Mouse (Mus musculus) lung, postnatal 0 days (tissue): ENCODE results near the gene Add2. TPM values are rescaled to one million over a fixed set of nuclear protein-coding genes. Genes with fewer than 3 reads are reported as not detected.

ENCODE experiments used
- ATAC-seq: fragments of 200-750 bp; cut with Nextera tagmentation; 2 replicates; pipeline ENCODE4 v1.8.0; 2017; ENCODE audit warnings: moderate library complexity
- DNase-seq: peaks from one replicate; pipeline ENCODE4 v3.0.0-alpha.2; 2016; ENCODE audit warnings: low spot score
- H3K27ac ChIP-seq: fragments of 300-500 bp; sonication (generic); 2 replicates; pipeline ENCODE4 v1.5.1; 2014; ENCODE audit warnings: antibody characterized with exemption, mild to moderate bottlenecking, low read length, mixed read lengths
- H3K27me3 ChIP-seq: fragments of 300-500 bp; sonication (generic); replicated peaks from 2 replicates; pipeline ENCODE4 v1.6.1; 2014; ENCODE audit warnings: low read length, mixed read lengths; ENCODE audit not compliant: insufficient read depth
- H3K36me3 ChIP-seq: fragments of 300-500 bp; sonication (generic); 2 replicates; pipeline ENCODE4 v1.6.1; 2014; ENCODE audit warnings: low read length, mixed read lengths; ENCODE audit not compliant: insufficient read depth
- H3K4me1 ChIP-seq: fragments of 300-500 bp; sonication (generic); 2 replicates; pipeline ENCODE4 v1.6.1; 2014; ENCODE audit warnings: antibody characterized with exemption, low read depth, low read length, mixed read lengths; ENCODE audit not compliant: insufficient read depth
- H3K4me2 ChIP-seq: fragments of 300-500 bp; sonication (generic); replicated peaks from 2 replicates; pipeline ENCODE4 v1.6.1; 2014; ENCODE audit warnings: low read depth, mild to moderate bottlenecking, low read length, moderate library complexity, mixed read lengths
- H3K4me3 ChIP-seq: fragments of 300-500 bp; sonication (generic); 2 replicates; pipeline ENCODE4 v1.5.1; 2014; ENCODE audit warnings: low read depth, low read length
- H3K9ac ChIP-seq: fragments of 300-500 bp; sonication (generic); replicated peaks from 2 replicates; pipeline ENCODE4 v1.6.1; 2014; ENCODE audit warnings: low read depth, mild to moderate bottlenecking
- H3K9me3 ChIP-seq: fragments of 300-500 bp; sonication (generic); 2 replicates; pipeline ENCODE4 v1.6.1; 2016; ENCODE audit warnings: low read length, mixed read lengths
- CTCF ChIP-seq: IDR thresholded peaks from 2 replicates; pipeline ENCODE4 v1.5.1; 2016; ENCODE audit warnings: antibody characterized with exemption, mild to moderate bottlenecking
- EP300 ChIP-seq: IDR thresholded peaks from 2 replicates; pipeline ENCODE4 v1.6.1; 2016; ENCODE audit warnings: antibody characterized with exemption, mild to moderate bottlenecking, control low read depth
- WGBS: fragments of 180-500 bp; shearing (Covaris S2); extraction: QIAGEN DNeasy Blood & Tissue Kit; methylation state at CpG from one replicate; pipeline ENCODE4 v1.1.7; 2014; 5-methylcytosine and 5-hydroxymethylcytosine counted together
- polyA plus RNA-seq: library from polyadenylated mRNA; unstranded; fragments of >200 nt; fragmentation: Nextera tagmentation; extraction: Ambion mirVana; gene quantifications from 2 replicates; pipeline ENCODE4 v1.2.1, GENCODE M21; 2015

The Add2 gene
- polyA plus RNA-seq, 1 experiment from 2014 or later: 0.84 TPM

- no peak overlapping the region for H3K4me3 ChIP-seq
- H3K4me1 ChIP-seq: no peaks in the 10 kb centered on the region
- no peaks in the 10 kb centered on the region for H3K36me3 ChIP-seq
- no peak overlapping the region for H3K27ac ChIP-seq
- 78% methylated on average over 4 of the region's 4 CpGs for WGBS
- ATAC-seq: no peak
- no peak overlapping the region for H3K9ac ChIP-seq
- no peaks in the 10 kb centered on the region for H3K27me3 ChIP-seq
- TF ChIP-seq CTCF (peak; percentile 16; the same call in 1 of the 2 replicates), EP300 (no peak)
- DNase-seq: no peak
- no peak overlapping the region for H3K4me2 ChIP-seq
- H3K9me3 ChIP-seq: no peaks in the 10 kb centered on the region
Observed at GRCm38 (mm10) chr6:86099003-86099402, 70.5 kb downstream of the Add2 start.

- H3K9me3 ChIP-seq: no peaks in the 10 kb centered on the region
- ATAC-seq: no peak
- H3K4me2 ChIP-seq: no peak overlapping the region
- H3K36me3 ChIP-seq: no peaks in the 10 kb centered on the region
- no peak for DNase-seq
- no peaks in the 10 kb centered on the region for H3K4me1 ChIP-seq
- no peaks in the 10 kb centered on the region for H3K27me3 ChIP-seq
- H3K4me3 ChIP-seq: no peak overlapping the region
- WGBS: 70% methylated on average over 5 of the region's 5 CpGs
- no peak for TF ChIP-seq CTCF
- no peak for TF ChIP-seq EP300
- no peak overlapping the region for H3K27ac ChIP-seq
- no peak overlapping the region for H3K9ac ChIP-seq
Observed at GRCm38 (mm10) chr6:86101451-86101850, 73.0 kb downstream of the Add2 start.

- Histone ChIP-seq H3K9me3 (no peaks in the 10 kb centered on the region), H3K9ac (no peak overlapping the region), H3K27ac (no peak overlapping the region), H3K27me3 (no peaks in the 10 kb centered on the region), H3K4me1 (no peaks in the 10 kb centered on the region), H3K4me2 (no peak overlapping the region), H3K4me3 (no peak overlapping the region), H3K36me3 (no peaks in the 10 kb centered on the region)
- WGBS: 83% methylated on average over 5 of the region's 5 CpGs
- TF ChIP-seq EP300 (no peak), CTCF (no peak)
- no peak for ATAC-seq
- DNase-seq: no peak
Observed at GRCm38 (mm10) chr6:86102874-86103273, 74.4 kb downstream of the Add2 start.

GRCm38 (mm10) chr6:86103614-86104013, 75.1 kb downstream of the Add2 start:
- H3K27me3 ChIP-seq: no peaks in the 10 kb centered on the region
- ATAC-seq (no peak), DNase-seq (no peak)
- no peaks in the 10 kb centered on the region for H3K36me3 ChIP-seq
- no peak overlapping the region for H3K9ac ChIP-seq
- no peak overlapping the region for H3K4me3 ChIP-seq
- TF ChIP-seq EP300 (no peak), CTCF (no peak)
- 59% methylated on average over 4 of the region's 4 CpGs for WGBS
- H3K27ac ChIP-seq: no peak overlapping the region
- H3K9me3 ChIP-seq: no peaks in the 10 kb centered on the region
- H3K4me1 ChIP-seq: no peaks in the 10 kb centered on the region
- H3K4me2 ChIP-seq: no peak overlapping the region

GRCm38 (mm10) chr6:86104719-86105118, 76.2 kb downstream of the Add2 start:
- H3K4me2 ChIP-seq: no peak overlapping the region
- H3K27ac ChIP-seq: no peak overlapping the region
- no peaks in the 10 kb centered on the region for H3K36me3 ChIP-seq
- no peak overlapping the region for H3K4me3 ChIP-seq
- H3K9ac ChIP-seq: no peak overlapping the region
- H3K9me3 ChIP-seq: no peaks in the 10 kb centered on the region
- H3K4me1 ChIP-seq: no peaks in the 10 kb centered on the region
- TF ChIP-seq EP300 (no peak), CTCF (no peak)
- DNase-seq (no peak), ATAC-seq (no peak)
- WGBS: 73% methylated on average over 4 of the region's 4 CpGs
- H3K27me3 ChIP-seq: no peaks in the 10 kb centered on the region

GRCm38 (mm10) chr6:86106045-86106444, 77.6 kb downstream of the Add2 start:
- Histone ChIP-seq H3K4me3 (no peak overlapping the region), H3K4me1 (no peaks in the 10 kb centered on the region), H3K9me3 (no peaks in the 10 kb centered on the region), H3K4me2 (no peak overlapping the region), H3K27ac (no peak overlapping the region), H3K36me3 (no peaks in the 10 kb centered on the region), H3K27me3 (no peaks in the 10 kb centered on the region), H3K9ac (no peak overlapping the region)
- DNase-seq (no peak), ATAC-seq (no peak)
- TF ChIP-seq EP300 (no peak), CTCF (no peak)
- 43% methylated on average over 12 of the region's 12 CpGs for WGBS

- H3K27me3 ChIP-seq: no peaks in the 10 kb centered on the region
- H3K4me1 ChIP-seq: no peaks in the 10 kb centered on the region
- ATAC-seq (no peak), DNase-seq (no peak)
- no peak overlapping the region for H3K4me2 ChIP-seq
- no peaks in the 10 kb centered on the region for H3K36me3 ChIP-seq
- TF ChIP-seq CTCF: no peak
- TF ChIP-seq EP300: no peak
- H3K4me3 ChIP-seq: no peak overlapping the region
- H3K27ac ChIP-seq: no peak overlapping the region
- no peaks in the 10 kb centered on the region for H3K9me3 ChIP-seq
- 86% methylated on average over 4 of the region's 4 CpGs for WGBS
- H3K9ac ChIP-seq: no peak overlapping the region
Observed at GRCm38 (mm10) chr6:86107101-86107500, 78.6 kb downstream of the Add2 start.
